Mouse (Mus musculus) MEL (cell line): ENCODE measurements around the gene Usf3.

ENCODE experiments used
- EP300 ChIP-seq, 2 experiments: IDR thresholded peaks; 2 replicates each; pipeline ENCODE4 v1.6.1; 2011; ENCODE audit warnings: improper control_type of control experiment in 2 of 2, low read length in 2 of 2, low read depth in 1 of 2, mild to moderate bottlenecking in 1 of 2
- HCFC1 ChIP-seq: IDR thresholded peaks from 2 replicates; pipeline ENCODE4 v1.6.1; 2012; ENCODE audit warnings: low read depth, mild to moderate bottlenecking, inconsistent platforms, low read length, improper control_type of control experiment, moderate library complexity
- KAT2A ChIP-seq: conservative IDR thresholded peaks from 2 replicates; pipeline ENCODE4 v1.6.1; 2012; ENCODE audit warnings: low read depth, low read length, improper control_type of control experiment, inconsistent platforms
- MAFK ChIP-seq: IDR thresholded peaks from 2 replicates; pipeline ENCODE4 v1.6.1; 2011; ENCODE audit warnings: low read depth, mild to moderate bottlenecking, low read length, improper control_type of control experiment, borderline replicate concordance
- MAX ChIP-seq: IDR thresholded peaks from 2 replicates; pipeline ENCODE4 v1.6.1; 2011; ENCODE audit warnings: low read length, improper control_type of control experiment
- MEF2A ChIP-seq: IDR thresholded peaks from 2 replicates; pipeline ENCODE4 v1.6.1; 2014; ENCODE audit warnings: low read depth, mild to moderate bottlenecking, inconsistent platforms, low read length, improper control_type of control experiment; ENCODE audit not compliant: poor library complexity, insufficient replicate concordance, severe bottlenecking; ENCODE audit errors: extremely low read depth
- POLR2A ChIP-seq, 2 experiments: IDR thresholded peaks; 2 replicates each; pipeline ENCODE4 v1.6.1; 2011 to 2012; ENCODE audit warnings: low read length in 2 of 2, mild to moderate bottlenecking in 2 of 2, control low read depth in 1 of 2, improper control_type of control experiment in 1 of 2, low read depth in 1 of 2, moderate library complexity in 1 of 2; ENCODE audit not compliant: control insufficient read depth in 1 of 2, insufficient read depth in 1 of 2, poor library complexity in 1 of 2
- SMC3 ChIP-seq: IDR thresholded peaks from 2 replicates; pipeline ENCODE4 v1.6.1; 2011; ENCODE audit warnings: low read depth, low read length, improper control_type of control experiment
- TAL1 ChIP-seq: IDR thresholded peaks from 2 replicates; pipeline ENCODE4 v1.6.1; 2012; ENCODE audit warnings: mild to moderate bottlenecking, inconsistent platforms, low read length, moderate library complexity, mixed read lengths
- ZMIZ1 ChIP-seq: IDR thresholded peaks from 2 replicates; pipeline ENCODE4 v1.6.1; 2012; ENCODE audit warnings: low read depth, mild to moderate bottlenecking, inconsistent platforms, low read length, improper control_type of control experiment, moderate library complexity

GRCm38 (mm10) chr16:44139536-44140185, 33.4 kb upstream of the Usf3 start, which contains the start of the genes Atp6v1a and Naa50:
- no peak for TF ChIP-seq TAL1
- no peak; the same call in 1 of the 2 replicates for TF ChIP-seq MAX
- TF ChIP-seq SMC3 = no peak
- TF ChIP-seq POLR2A (IDR thresholded peaks at IDR 0.05; ENCODE audit: control insufficient read depth in 1 of 2, insufficient read depth in 1 of 2, low read depth in 1 of 2, low read length in 2 of 2, poor library complexity in 1 of 2) = peak; percentile 81 to 88
- 0 out of 2 replicates have a peak, but pooled peaks have one; percentile 31 for TF ChIP-seq ZMIZ1
- TF ChIP-seq MEF2A = no peak
- no peak for TF ChIP-seq EP300 (IDR thresholded peaks at IDR 0.05; ENCODE audit: low read depth in 1 of 2, low read length in 2 of 2)
- no peak; the same call in 1 of the 2 replicates for TF ChIP-seq KAT2A
- TF ChIP-seq HCFC1 = no peak
- TF ChIP-seq MAFK = no peak
